Mouse (Mus musculus): ENCODE results near the gene Plekha7.

- no peak for TF ChIP-seq CTCF (IDR thresholded peaks at IDR 0.05; ENCODE audit: control insufficient read depth, insufficient read depth, insufficient read length)
- TF ChIP-seq MAX (IDR thresholded peaks at IDR 0.05) = no peak
- TF ChIP-seq USF1 (IDR thresholded peaks at IDR 0.05; ENCODE audit: low read depth) = no peak
- no peak for TF ChIP-seq MYOD1 (IDR thresholded peaks at IDR 0.05; ENCODE audit: control insufficient read depth, insufficient read length, low read depth)
- no peak for TF ChIP-seq MYOG (IDR thresholded peaks at IDR 0.05; ENCODE audit: control insufficient read depth, extremely low read depth, insufficient read length)
- TF ChIP-seq CEBPB (IDR thresholded peaks at IDR 0.05; ENCODE audit: low read depth) = peak; percentile 31
- no peak for TF ChIP-seq FOSL1 (IDR thresholded peaks at IDR 0.05; ENCODE audit: insufficient read depth, low read length, poor library complexity, severe bottlenecking)
These were observed 62.1 kb downstream of the Plekha7 start for GRCm38 (mm10) chr7:116245815-116246695.
